16 mouse cellular contexts compared by ENCODE assay signal in the genomic region with DNA sequence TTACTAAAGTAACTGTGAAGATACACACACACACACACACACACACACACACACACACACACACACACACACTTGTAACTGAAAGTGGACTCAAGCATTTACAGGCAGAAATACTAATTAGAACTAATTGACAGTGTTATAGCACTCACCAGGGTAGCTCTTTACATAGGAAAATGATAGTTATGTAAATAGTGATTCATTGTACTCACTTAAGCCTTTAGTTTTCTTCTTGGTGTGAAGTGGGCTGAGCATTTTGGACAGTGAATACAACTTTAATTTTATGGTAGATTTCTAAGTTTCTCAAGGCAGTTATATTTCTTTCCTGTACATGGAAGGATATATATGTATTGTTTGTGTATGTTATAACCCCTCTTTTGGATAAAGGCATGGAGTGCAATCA.
"Had no signal": no experiment of that assay in that cellular context is flagged by ENCODE, and none has a peak within 500 bp of the region (broad histone marks: within the 10 kb centered on the region; RNA-seq: fewer than 3 reads in every experiment).

No protein-coding gene starts in this region.

- ATAC-seq: hindbrain, postnatal 0 days; intestine, embryonic 16.5 days; liver, embryonic 12.5 days had no signal

- DNase-seq: gastrocnemius, adult 2 months; gastrocnemius, postnatal 10 days; gastrocnemius, postnatal 25 days; heart, adult 18-20 months; heart, postnatal 10 days; heart, postnatal 4 days; kidney, adult 11 months; kidney, adult 2 months; kidney, adult 9 months; kidney, postnatal 14 days; kidney, postnatal 36 days; layer of hippocampus, adult 9-11 months; left cerebral cortex, postnatal 4 days had no signal
